Mouse (Mus musculus) embryonic facial prominence, embryonic 15.5 days (tissue): ENCODE results near the gene Trip12. TPM values are rescaled to one million over a fixed set of nuclear protein-coding genes. Genes with fewer than 3 reads are reported as not detected.

Source experiments
- ATAC-seq: fragments of 200-750 bp; cut with Nextera tagmentation; 2 replicates; pipeline ENCODE4 v1.8.0; 2017; ENCODE audit warnings: low read depth, moderate TSS enrichment; ENCODE audit not compliant: insufficient number of reproducible peaks, low FRiP score, low TSS enrichment
- H3K27ac ChIP-seq: fragments of 300-500 bp; sonication (generic); replicated peaks from 2 replicates; pipeline ENCODE4 v1.5.1; 2015; ENCODE audit warnings: mild to moderate bottlenecking, inconsistent platforms
- H3K27me3 ChIP-seq: fragments of 300-500 bp; sonication (generic); 2 replicates; pipeline ENCODE4 v1.6.1; 2015; ENCODE audit warnings: inconsistent platforms
- H3K36me3 ChIP-seq: fragments of 300-500 bp; sonication (generic); 2 replicates; pipeline ENCODE4 v1.6.1; 2015; ENCODE audit warnings: mild to moderate bottlenecking, inconsistent platforms
- H3K4me1 ChIP-seq: fragments of 300-500 bp; sonication (generic); 2 replicates; pipeline ENCODE4 v1.6.1; 2015; ENCODE audit warnings: inconsistent platforms
- H3K4me2 ChIP-seq: fragments of 300-500 bp; sonication (generic); replicated peaks from 2 replicates; pipeline ENCODE4 v1.6.1; 2015; ENCODE audit warnings: mild to moderate bottlenecking, inconsistent platforms
- H3K4me3 ChIP-seq: fragments of 300-500 bp; sonication (generic); replicated peaks from 2 replicates; pipeline ENCODE4 v1.5.1; 2015; ENCODE audit warnings: mild to moderate bottlenecking, inconsistent platforms
- H3K9ac ChIP-seq: fragments of 300-500 bp; sonication (generic); 2 replicates; pipeline ENCODE4 v1.6.1; 2015; ENCODE audit warnings: inconsistent platforms
- H3K9me3 ChIP-seq: fragments of 300-500 bp; sonication (generic); replicated peaks from 2 replicates; pipeline ENCODE4 v1.6.1; 2016; ENCODE audit warnings: inconsistent platforms
- WGBS: fragments of 180-500 bp; shearing (Covaris S2); methylation state at CpG from one replicate; pipeline ENCODE4 v1.1.7; 2015; 5-methylcytosine and 5-hydroxymethylcytosine counted together
- polyA plus RNA-seq: library from polyadenylated mRNA; unstranded; fragments of >200 nt; fragmentation: Nextera tagmentation; extraction: Ambion mirVana; gene quantifications from 2 replicates; pipeline ENCODE4 v1.2.1, GENCODE M21; 2015

The Trip12 gene
- polyA plus RNA-seq, 1 experiment from 2014 or later = 56.5 TPM

- WGBS = 46% methylated on average over 4 of the region's 4 CpGs
Measured at GRCm38 (mm10) chr1:84872939-84873338, 32.6 kb upstream of the Trip12 start.

GRCm38 (mm10) chr1:84872105-84872504 lies 31.8 kb upstream of the Trip12 start:
- 20% methylated on average over 3 of the region's 3 CpGs for WGBS

More at GRCm38 (mm10) chr1:84872939-84873338, 32.6 kb upstream of the Trip12 start:
- Histone ChIP-seq H3K9me3 (no peaks in the 10 kb centered on the region), H3K9ac (no peak overlapping the region), H3K27ac (no peak overlapping the region), H3K36me3 (no peaks in the 10 kb centered on the region), H3K4me3 (no peak overlapping the region), H3K27me3 (no peaks in the 10 kb centered on the region), H3K4me2 (no peak overlapping the region), H3K4me1 (0 out of 2 replicates have a peak, but pooled peaks cover 2% of the 10 kb centered on the region)
- ATAC-seq = no peak

GRCm38 (mm10) chr1:84871131-84871530 lies 30.8 kb upstream of the Trip12 start:
- Histone ChIP-seq H3K27ac (no peak overlapping the region), H3K9ac (no peak overlapping the region), H3K4me1 (0 out of 2 replicates have a peak, but pooled peaks cover 2% of the 10 kb centered on the region), H3K9me3 (no peaks in the 10 kb centered on the region), H3K4me3 (no peak overlapping the region), H3K4me2 (no peak overlapping the region), H3K27me3 (no peaks in the 10 kb centered on the region), H3K36me3 (no peaks in the 10 kb centered on the region)
- WGBS = 59% methylated on average over 6 of the region's 6 CpGs
- no peak for ATAC-seq

More at GRCm38 (mm10) chr1:84872105-84872504, 31.8 kb upstream of the Trip12 start:
- ATAC-seq = no peak
- no peaks in the 10 kb centered on the region for H3K36me3 ChIP-seq
- no peak overlapping the region for H3K4me3 ChIP-seq
- H3K27ac ChIP-seq = no peak overlapping the region
- no peaks in the 10 kb centered on the region for H3K9me3 ChIP-seq
- H3K4me1 ChIP-seq = 0 out of 2 replicates have a peak, but pooled peaks cover 2% of the 10 kb centered on the region
- no peak overlapping the region for H3K9ac ChIP-seq
- H3K27me3 ChIP-seq = no peaks in the 10 kb centered on the region
- no peak overlapping the region for H3K4me2 ChIP-seq

- peak; percentile 65; the same call in 1 of the 2 replicates for ATAC-seq
- no peaks in the 10 kb centered on the region for H3K36me3 ChIP-seq
Measured at GRCm38 (mm10) chr1:84869498-84869897, 29.2 kb upstream of the Trip12 start.

GRCm38 (mm10) chr1:84868841-84869240 lies 28.5 kb upstream of the Trip12 start:
- Histone ChIP-seq H3K27ac (no peak overlapping the region), H3K9ac (no peak overlapping the region), H3K4me1 (0 out of 2 replicates have a peak, but pooled peaks cover 2% of the 10 kb centered on the region), H3K36me3 (no peaks in the 10 kb centered on the region), H3K4me3 (no peak overlapping the region), H3K27me3 (no peaks in the 10 kb centered on the region), H3K9me3 (no peaks in the 10 kb centered on the region), H3K4me2 (no peak overlapping the region)
- ATAC-seq = peak; percentile 79
- 48% methylated on average over 4 of the region's 4 CpGs for WGBS

More at GRCm38 (mm10) chr1:84869498-84869897, 29.2 kb upstream of the Trip12 start:
- Histone ChIP-seq H3K27ac (no peak overlapping the region), H3K4me2 (no peak overlapping the region), H3K4me3 (no peak overlapping the region), H3K9me3 (no peaks in the 10 kb centered on the region), H3K4me1 (0 out of 2 replicates have a peak, but pooled peaks cover 2% of the 10 kb centered on the region), H3K27me3 (no peaks in the 10 kb centered on the region), H3K9ac (no peak overlapping the region)
- 23% methylated on average over 7 of the region's 7 CpGs for WGBS

- H3K36me3 ChIP-seq = no peaks in the 10 kb centered on the region
- no peak overlapping the region for H3K27ac ChIP-seq
- no peak overlapping the region for H3K4me2 ChIP-seq
- H3K9me3 ChIP-seq = no peaks in the 10 kb centered on the region
- no peak overlapping the region for H3K9ac ChIP-seq
- 0 out of 2 replicates have a peak, but pooled peaks cover 2% of the 10 kb centered on the region for H3K4me1 ChIP-seq
- H3K4me3 ChIP-seq = no peak overlapping the region
- ATAC-seq = no peak
- no peaks in the 10 kb centered on the region for H3K27me3 ChIP-seq
Measured at GRCm38 (mm10) chr1:84868311-84868710, 28.0 kb upstream of the Trip12 start.

GRCm38 (mm10) chr1:84866706-84867230 lies 26.5 kb upstream of the Trip12 start:
- Histone ChIP-seq H3K4me1 (0 out of 2 replicates have a peak, but pooled peaks cover 2% of the 10 kb centered on the region), H3K9me3 (no peaks in the 10 kb centered on the region), H3K4me3 (no peak overlapping the region), H3K27me3 (no peaks in the 10 kb centered on the region), H3K4me2 (no peak overlapping the region), H3K9ac (no peak overlapping the region), H3K36me3 (no peaks in the 10 kb centered on the region), H3K27ac (no peak overlapping the region)
- no peak for ATAC-seq
- 91% methylated on average over 3 of the region's 3 CpGs for WGBS

GRCm38 (mm10) chr1:84866231-84866630 lies 25.9 kb upstream of the Trip12 start:
- no peaks in the 10 kb centered on the region for H3K9me3 ChIP-seq
- 0 out of 2 replicates have a peak, but pooled peaks cover 2% of the 10 kb centered on the region for H3K4me1 ChIP-seq
- no peaks in the 10 kb centered on the region for H3K36me3 ChIP-seq
- 84% methylated on average over 6 of the region's 6 CpGs for WGBS
- no peak overlapping the region for H3K27ac ChIP-seq
- no peak overlapping the region for H3K4me2 ChIP-seq
- ATAC-seq = no peak
- H3K27me3 ChIP-seq = no peaks in the 10 kb centered on the region
- no peak overlapping the region for H3K9ac ChIP-seq
- H3K4me3 ChIP-seq = no peak overlapping the region

GRCm38 (mm10) chr1:84864645-84865044 lies 24.3 kb upstream of the Trip12 start:
- Histone ChIP-seq H3K4me1 (no peaks in the 10 kb centered on the region), H3K36me3 (no peaks in the 10 kb centered on the region), H3K9ac (no peak overlapping the region), H3K9me3 (no peaks in the 10 kb centered on the region), H3K27ac (no peak overlapping the region), H3K4me2 (no peak overlapping the region), H3K4me3 (no peak overlapping the region), H3K27me3 (no peaks in the 10 kb centered on the region)
- WGBS = 32% methylated on average over 2 of the region's 2 CpGs
- no peak for ATAC-seq

- Histone ChIP-seq H3K36me3 (no peaks in the 10 kb centered on the region), H3K4me1 (no peaks in the 10 kb centered on the region), H3K27ac (no peak overlapping the region), H3K27me3 (no peaks in the 10 kb centered on the region), H3K4me3 (no peak overlapping the region), H3K9me3 (no peaks in the 10 kb centered on the region), H3K4me2 (no peak overlapping the region), H3K9ac (no peak overlapping the region)
- no peak for ATAC-seq
- WGBS = 62% methylated on average over 1 of the region's 1 CpGs
Measured at GRCm38 (mm10) chr1:84861255-84861630, 20.9 kb upstream of the Trip12 start.

GRCm38 (mm10) chr1:84860360-84861254 lies 20.3 kb upstream of the Trip12 start:
- Histone ChIP-seq H3K9ac (no peak overlapping the region), H3K27ac (no peak overlapping the region), H3K9me3 (no peaks in the 10 kb centered on the region), H3K4me1 (no peaks in the 10 kb centered on the region), H3K27me3 (no peaks in the 10 kb centered on the region), H3K4me3 (no peak overlapping the region), H3K4me2 (no peak overlapping the region), H3K36me3 (no peaks in the 10 kb centered on the region)
- WGBS = 68% methylated on average over 10 of the region's 10 CpGs
- ATAC-seq = no peak
